Mouse (Mus musculus) adrenal gland, postnatal 10 days (tissue): Measurements from ENCODE around the gene Zfand4. TPM values are rescaled to one million over a fixed set of nuclear protein-coding genes. Genes with fewer than 3 reads are reported as not detected.
A peak's percentile ranks its signal among the peaks of the same experiment; 100 is the strongest.
"Not testable (repeated sequence)": the region's sequence is repeated elsewhere in the genome, so short reads cannot be mapped to it uniquely, and the experiment has no call there.

ENCODE experiments used
- DNase-seq: peaks from one replicate; pipeline ENCODE4 v3.0.0; 2021; ENCODE audit warnings: mixed read lengths
- total RNA-seq, 2 experiments: library from RNA; stranded (reverse); gene quantifications; 2 replicates each; pipeline ENCODE4 v1.2.3; 2021

Zfand4 gene
- total RNA-seq, 2 experiments from 2014 or later: 5.0 to 5.5 TPM

- DNase-seq: no peak
Measured at GRCm38 (mm10) chr6:116319259-116319658, 55.2 kb downstream of the Zfand4 start.

- DNase-seq: no peak
Measured at GRCm38 (mm10) chr6:116326641-116327040, 62.6 kb downstream of the Zfand4 start.

GRCm38 (mm10) chr6:116331396-116331795 is 67.4 kb downstream of the Zfand4 start:
- DNase-seq: peak; percentile 63

- DNase-seq: no peak
Measured at GRCm38 (mm10) chr6:116337466-116337834, 73.4 kb downstream of the Zfand4 start.

- peak; percentile 96 for DNase-seq
Measured at GRCm38 (mm10) chr6:116337835-116338501, 73.9 kb downstream of the Zfand4 start, which contains the start of gene March8. Gene March8 (plus strand): TSS chr6:116338024.

GRCm38 (mm10) chr6:116338520-116338919 is 74.5 kb downstream of the Zfand4 start:
- no peak for DNase-seq

- no peak for DNase-seq
Measured at GRCm38 (mm10) chr6:116339088-116339487, 75.1 kb downstream of the Zfand4 start.

GRCm38 (mm10) chr6:116340521-116340920 is 76.5 kb downstream of the Zfand4 start:
- DNase-seq: no peak

- DNase-seq: no peak
Measured at GRCm38 (mm10) chr6:116347953-116348352, 83.9 kb downstream of the Zfand4 start.

- no peak for DNase-seq
Measured at GRCm38 (mm10) chr6:116349997-116350396, 86.0 kb downstream of the Zfand4 start.

GRCm38 (mm10) chr6:116350643-116351042 is 86.6 kb downstream of the Zfand4 start:
- DNase-seq: no peak

GRCm38 (mm10) chr6:116351534-116351933 is 87.5 kb downstream of the Zfand4 start:
- no peak for DNase-seq

GRCm38 (mm10) chr6:116353428-116353827 is 89.4 kb downstream of the Zfand4 start:
- no peak for DNase-seq

- not testable (repeated sequence) for DNase-seq
Measured at GRCm38 (mm10) chr6:116356311-116356947, 92.4 kb downstream of the Zfand4 start.

GRCm38 (mm10) chr6:116356948-116357325 is 92.9 kb downstream of the Zfand4 start:
- DNase-seq: no peak

- DNase-seq: no peak
Measured at GRCm38 (mm10) chr6:116358056-116358455, 94.0 kb downstream of the Zfand4 start.

- DNase-seq: no peak
Measured at GRCm38 (mm10) chr6:116359256-116359655, 95.2 kb downstream of the Zfand4 start.

GRCm38 (mm10) chr6:116361463-116361862 is 97.4 kb downstream of the Zfand4 start:
- DNase-seq: no peak

- DNase-seq: no peak
Measured at GRCm38 (mm10) chr6:116361993-116362392, 98.0 kb downstream of the Zfand4 start.

GRCm38 (mm10) chr6:116367971-116368370 is 103.9 kb downstream of the Zfand4 start:
- DNase-seq: peak; percentile 17

- no peak for DNase-seq
Measured at GRCm38 (mm10) chr6:116369811-116370210, 105.8 kb downstream of the Zfand4 start.

GRCm38 (mm10) chr6:116370216-116370976 is 106.4 kb downstream of the Zfand4 start:
- no peak for DNase-seq

- no peak for DNase-seq
Measured at GRCm38 (mm10) chr6:116371500-116371899, 107.5 kb downstream of the Zfand4 start.
